Mouse (Mus musculus) heart, embryonic 13.5 days (tissue): Measurements from ENCODE around the gene Cavin2. TPM values are rescaled to one million over a fixed set of nuclear protein-coding genes. Genes with fewer than 3 reads are reported as not detected.

Experiments
- polyA plus RNA-seq: library from polyadenylated mRNA; unstranded; fragments of >200 nt; fragmentation: Nextera tagmentation; extraction: Ambion mirVana; gene quantifications from 2 replicates; pipeline ENCODE4 v1.2.1, GENCODE M21; 2015

The Cavin2 gene
- polyA plus RNA-seq, 1 experiment from 2014 or later: 138 TPM

Other genes starting within 250 kb of the Cavin2 start
- 12.7 and 14.9 TPM in 2 replicates for gene Nabp1, start 189.3 kb downstream of the Cavin2 start, polyA plus RNA-seq